Mouse (Mus musculus) cerebellum, postnatal 14 days (tissue): ENCODE measurements around the gene Adipor2.

ENCODE experiments used
- DNase-seq, 2 experiments: peaks; one replicate each; pipeline ENCODE4 v3.0.0; 2021; ENCODE audit warnings: mixed read lengths in 2 of 2

Adipor2 gene

DNA sequence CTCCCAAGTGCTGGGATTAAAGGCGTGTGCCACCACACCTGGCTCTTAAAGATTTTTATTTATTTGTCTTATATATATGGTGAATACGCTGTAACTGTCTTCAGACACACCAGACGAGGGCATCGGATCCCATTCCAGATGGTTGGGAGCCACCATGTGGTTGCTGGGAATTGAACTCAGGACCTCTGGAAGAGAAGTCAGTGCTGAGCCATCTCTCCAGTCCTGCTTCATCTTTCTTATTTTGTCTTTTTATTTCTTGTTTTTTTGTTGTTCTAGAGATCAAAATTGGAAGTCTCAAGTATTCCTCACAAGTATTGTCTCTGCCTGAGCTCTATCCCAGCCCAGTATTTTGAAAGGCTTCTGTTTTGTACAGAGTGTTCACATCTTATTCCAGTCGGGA lies 2.9 kb upstream of the Adipor2 start:
- no peak for DNase-seq

DNA sequence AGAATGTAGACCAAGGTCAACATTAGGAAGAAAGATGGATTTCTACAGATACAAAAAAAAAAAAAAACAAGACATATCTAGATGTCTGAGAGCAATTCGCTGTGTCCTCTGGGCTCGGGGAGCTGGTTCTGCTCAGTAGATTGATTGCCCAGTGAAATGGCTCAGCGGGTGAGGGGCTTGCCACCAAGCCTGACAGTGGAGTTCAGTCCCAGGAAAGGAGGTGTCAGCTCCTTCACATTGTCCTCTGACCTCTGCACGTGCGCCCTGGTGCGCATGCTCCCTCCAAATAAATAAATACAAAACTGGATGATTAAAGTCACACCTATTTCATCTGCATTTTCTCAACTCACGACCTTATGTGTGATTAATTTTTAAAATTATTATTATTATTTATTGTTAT lies 1.9 kb upstream of the Adipor2 start:
- DNase-seq, result no peak

- no peak for DNase-seq
These were observed 1.1 kb upstream of the Adipor2 start for GRCm38 (mm10) chr6:119418392-119419251.

GRCm38 (mm10) chr6:119417821-119418220 lies 317 bp upstream of the Adipor2 start:
- no peak for DNase-seq

DNA sequence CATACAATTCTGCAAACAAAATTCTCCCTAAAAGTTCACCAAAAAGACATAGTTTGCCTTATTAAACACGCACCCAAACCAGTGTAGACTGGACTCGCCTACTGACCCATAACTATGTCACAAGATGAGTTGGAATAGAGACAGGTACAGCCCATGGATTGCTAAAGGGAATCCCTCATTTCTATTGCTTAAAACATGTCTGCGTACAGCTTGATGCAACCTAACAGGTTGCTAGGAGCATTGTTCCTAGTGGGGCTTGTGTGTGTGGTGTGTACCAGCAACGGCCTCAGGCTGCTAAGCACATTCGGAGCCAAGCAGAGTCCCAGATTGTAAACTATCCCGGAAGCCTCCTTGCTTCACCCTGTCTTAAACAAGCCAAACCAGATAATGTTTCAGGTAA lies 861 bp downstream of the Adipor2 start:
- no peak for DNase-seq

- DNase-seq, result no peak
These were observed 3.1 kb downstream of the Adipor2 start for GRCm38 (mm10) chr6:119414262-119415043.

DNA sequence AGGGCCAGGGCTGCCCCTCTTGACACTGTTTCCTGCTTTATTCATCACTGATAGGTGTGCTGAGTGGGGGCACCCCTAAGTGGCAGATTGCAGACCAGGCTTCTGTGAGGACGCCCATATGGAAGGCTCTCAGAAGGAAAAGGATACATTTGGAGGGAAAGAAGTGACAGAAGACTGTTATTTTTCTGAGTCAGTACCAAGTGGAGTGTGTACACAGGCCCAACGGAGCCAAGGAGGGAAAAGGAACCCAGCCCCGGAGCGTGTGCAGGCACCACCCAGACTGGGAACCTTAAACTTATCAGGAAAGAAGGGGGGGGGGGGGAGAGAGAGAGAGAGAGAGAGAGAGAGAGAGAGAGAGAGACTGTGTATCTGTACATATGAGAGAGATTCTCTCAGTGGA lies 4.9 kb downstream of the Adipor2 start:
- no peak for DNase-seq

DNA sequence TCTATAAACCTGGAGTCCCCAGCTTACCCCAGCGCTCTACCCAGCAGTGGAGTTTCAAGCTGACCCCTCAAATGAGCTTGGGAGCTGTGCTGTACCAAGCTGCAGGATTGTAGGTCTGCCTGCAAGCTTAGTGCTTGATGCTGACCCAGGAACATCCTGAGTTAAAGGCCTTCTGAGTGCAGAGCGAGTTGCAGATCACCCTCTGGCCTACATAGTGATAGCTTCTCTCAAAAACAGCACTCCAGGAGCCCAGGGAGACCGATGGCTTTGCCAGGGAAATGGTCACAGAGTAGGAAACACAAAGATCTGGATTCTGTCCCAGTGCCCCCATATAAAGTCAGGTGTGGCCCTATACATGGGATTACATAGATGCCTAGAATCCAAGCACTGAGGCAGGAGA lies 6.0 kb downstream of the Adipor2 start:
- DNase-seq, result no peak

DNA sequence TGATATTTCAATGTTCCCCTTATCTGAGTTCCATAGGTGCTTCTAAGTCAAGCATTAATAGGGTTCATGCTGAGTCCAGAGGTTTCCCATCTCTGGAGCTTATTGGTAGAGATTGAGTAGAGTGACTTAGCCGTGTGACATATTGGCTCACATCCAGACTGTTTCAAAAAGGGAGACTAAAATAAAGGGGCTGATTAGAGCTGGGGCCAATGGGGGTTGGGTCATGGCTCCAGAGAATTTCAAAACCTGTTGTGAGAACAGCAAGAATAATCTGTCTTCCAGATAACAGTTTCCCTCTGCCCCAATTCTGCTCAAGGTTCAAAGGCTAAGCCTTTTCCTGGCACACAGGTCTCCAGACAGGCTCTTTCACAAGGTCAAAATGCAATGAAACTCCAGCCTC lies 7.7 kb downstream of the Adipor2 start:
- DNase-seq, result no peak

GRCm38 (mm10) chr6:119408582-119408981 lies 8.9 kb downstream of the Adipor2 start:
- no peak for DNase-seq

- no peak for DNase-seq
These were observed 9.7 kb downstream of the Adipor2 start for GRCm38 (mm10) chr6:119407818-119408217.

GRCm38 (mm10) chr6:119406528-119406927 lies 11.0 kb downstream of the Adipor2 start:
- DNase-seq, result no peak

DNA sequence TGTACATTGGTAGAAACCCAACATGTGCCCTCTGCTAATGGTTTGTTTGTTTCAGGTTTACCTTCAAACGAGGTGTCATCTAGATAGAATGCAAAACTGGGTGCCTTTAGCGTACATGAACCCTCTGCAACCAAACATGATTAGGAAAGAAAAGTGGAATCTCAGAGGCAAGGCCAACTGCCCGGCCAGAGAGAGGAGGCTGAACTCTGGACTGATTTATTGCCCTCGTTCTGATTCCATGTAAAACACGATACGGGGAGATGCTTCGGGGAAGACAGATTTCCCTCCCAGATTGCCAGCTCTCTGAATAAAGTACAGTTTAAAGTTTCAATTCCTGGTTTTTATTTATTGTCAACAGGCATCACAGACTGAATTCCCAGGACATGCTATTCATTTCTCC lies 12.2 kb downstream of the Adipor2 start:
- no peak for DNase-seq

- no peak for DNase-seq
These were observed 12.7 kb downstream of the Adipor2 start for GRCm38 (mm10) chr6:119404854-119405253.

DNA sequence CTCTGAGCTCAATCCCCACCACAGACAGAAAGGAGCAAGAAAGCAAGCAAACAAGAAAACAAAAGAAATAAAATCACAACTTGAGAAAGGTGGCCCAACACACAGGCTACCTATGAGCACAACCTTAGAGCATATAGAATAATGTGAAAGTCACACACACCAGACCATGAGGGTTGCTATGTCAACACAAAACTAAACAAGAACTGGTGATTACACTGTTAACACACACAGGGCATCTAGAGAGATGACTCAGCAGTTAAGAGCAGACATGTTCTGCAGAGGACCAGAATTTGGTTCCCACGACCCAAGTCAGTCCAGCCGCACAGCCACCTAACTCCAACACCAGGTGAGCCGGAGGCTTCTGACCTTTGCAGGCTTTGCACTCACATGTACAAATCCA lies 14.5 kb downstream of the Adipor2 start:
- no peak for DNase-seq

DNA sequence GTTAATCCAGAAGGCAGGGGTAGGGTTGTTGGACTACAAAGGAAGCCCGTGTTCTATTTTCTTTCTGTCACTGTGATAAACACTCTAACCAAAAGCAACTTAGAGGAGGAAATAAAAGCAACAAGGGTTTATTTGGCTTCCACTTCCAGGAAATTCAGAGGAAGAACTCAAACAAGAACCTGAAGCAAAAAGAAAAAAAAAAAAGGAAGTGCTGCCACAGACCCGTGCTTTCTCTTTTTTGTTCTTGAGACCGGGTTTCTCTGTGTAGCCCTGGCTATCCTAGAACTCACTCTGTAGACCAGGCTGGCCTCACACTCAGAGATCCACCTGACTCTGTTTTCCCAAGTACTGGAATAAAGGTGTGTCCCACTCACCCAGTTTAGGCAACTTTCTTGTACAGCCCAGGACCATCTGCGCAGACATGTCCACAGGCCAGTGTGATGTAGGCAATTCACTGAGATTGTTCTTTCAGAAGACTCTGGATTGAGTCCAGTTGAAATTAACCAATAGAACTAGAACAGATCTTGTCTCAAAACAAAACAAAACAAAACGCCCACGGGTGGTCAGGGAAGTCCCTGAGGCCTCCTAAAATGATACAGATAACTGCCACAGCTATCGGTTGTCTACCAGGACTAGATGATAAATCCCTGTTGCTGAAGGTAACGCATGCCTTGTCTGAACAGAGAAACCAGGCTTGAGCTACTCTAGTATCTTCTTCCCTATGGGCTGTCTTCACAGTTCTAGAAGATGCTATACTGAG lies 15.8 kb downstream of the Adipor2 start:
- no peak for DNase-seq

GRCm38 (mm10) chr6:119400649-119401048 lies 16.9 kb downstream of the Adipor2 start:
- DNase-seq, result peak in 1 of 2 experiments; percentile 16

DNA sequence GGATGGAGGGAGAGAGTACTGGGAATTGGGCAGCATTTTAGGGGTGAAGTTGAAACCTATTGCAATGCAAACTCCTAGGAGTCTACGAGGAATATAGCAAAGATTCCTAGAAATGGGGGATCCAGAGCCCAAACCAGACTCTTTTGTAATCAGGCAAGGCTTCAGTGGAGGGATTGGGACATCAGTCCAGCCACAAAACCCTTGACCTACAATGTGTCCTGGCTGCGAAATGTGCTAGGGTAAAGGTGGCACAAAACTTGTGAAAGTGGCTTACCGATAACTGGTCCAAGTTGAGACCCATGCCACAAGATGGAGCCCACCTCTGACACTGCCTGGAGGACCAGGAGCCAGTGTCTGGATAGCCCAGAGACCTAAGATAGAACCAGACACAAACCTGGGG lies 18.1 kb downstream of the Adipor2 start:
- no peak for DNase-seq

GRCm38 (mm10) chr6:119396309-119396634 lies 21.2 kb downstream of the Adipor2 start:
- DNase-seq, result no peak

GRCm38 (mm10) chr6:119395421-119396308 lies 21.8 kb downstream of the Adipor2 start:
- DNase-seq, result no peak

DNA sequence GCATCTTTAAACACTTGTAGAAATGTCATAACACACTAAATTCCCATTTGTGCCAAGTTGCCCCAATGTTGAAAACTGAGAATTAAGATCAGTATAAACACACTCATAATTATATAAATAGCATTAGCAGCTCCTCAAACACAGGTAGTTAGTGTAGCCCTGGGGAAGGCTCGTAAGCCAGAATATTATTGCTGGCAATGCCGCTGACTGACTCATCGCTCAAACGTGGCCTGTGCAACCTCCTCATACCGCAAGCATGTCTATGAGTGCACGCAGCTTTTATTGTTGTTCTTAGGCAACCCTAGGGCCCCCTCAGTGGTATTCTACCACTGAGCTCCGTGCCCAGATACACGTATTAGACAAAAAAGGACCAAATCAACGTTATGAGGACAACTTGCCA lies 24.7 kb downstream of the Adipor2 start:
- DNase-seq, result no peak

- DNase-seq, result no peak
These were observed 26.8 kb downstream of the Adipor2 start for GRCm38 (mm10) chr6:119390728-119391127.
